ENCODE assay signal across 13 mouse cellular contexts in genomic region chr6:117308636-117309035, GRCm38 (mm10).
"Had no signal": no experiment of that assay in that cellular context is flagged by ENCODE, and none has a peak within 500 bp of the region (broad histone marks: within the 10 kb centered on the region; RNA-seq: fewer than 3 reads in every experiment).

No protein-coding gene starts in this region.

- DNase-seq: kidney, postnatal 10 days; kidney, postnatal 4 days; lung, postnatal 14 days; right cerebral cortex, adult 18-20 months; right cerebral cortex, postnatal 25 days; thymus, postnatal 4 days had no signal

- H3K36me3 ChIP-seq: limb, embryonic 10.5 days; liver, embryonic 12.5 days; lung, embryonic 15.5 days; midbrain, embryonic 13.5 days; neural tube, embryonic 15.5 days had no signal

- H3K4me2 ChIP-seq: liver, embryonic 12.5 days; lung, embryonic 15.5 days; midbrain, embryonic 13.5 days; neural tube, embryonic 15.5 days had no signal

- H3K27me3 ChIP-seq: liver, embryonic 12.5 days; lung, embryonic 15.5 days; midbrain, embryonic 13.5 days; neural tube, embryonic 15.5 days had no signal

- ATAC-seq: liver, embryonic 12.5 days; midbrain, embryonic 13.5 days had no signal

- H3K4me3 ChIP-seq: layer of hippocampus, adult 2 months; limb, embryonic 10.5 days; liver, embryonic 12.5 days; lung, embryonic 15.5 days; midbrain, embryonic 13.5 days; myocyte; neural tube, embryonic 15.5 days had no signal

- H3K9me3 ChIP-seq: limb, embryonic 10.5 days; liver, embryonic 12.5 days; lung, embryonic 15.5 days; midbrain, embryonic 13.5 days; neural tube, embryonic 15.5 days had no signal

- H3K9ac ChIP-seq: liver, embryonic 12.5 days; lung, embryonic 15.5 days; midbrain, embryonic 13.5 days; neural tube, embryonic 15.5 days had no signal

- H3K4me1 ChIP-seq: liver, embryonic 12.5 days; lung, embryonic 15.5 days; midbrain, embryonic 13.5 days had no signal

- H3K27ac ChIP-seq: layer of hippocampus, adult 2 months; limb, embryonic 10.5 days; liver, embryonic 12.5 days; lung, embryonic 15.5 days; midbrain, embryonic 13.5 days; neural tube, embryonic 15.5 days had no signal
